Mouse (Mus musculus): Measurements from ENCODE around the gene Atp2a2. TPM values are rescaled to one million over a fixed set of nuclear protein-coding genes. Genes with fewer than 3 reads are reported as not detected.
"Not testable (repeated sequence)": the region's sequence is repeated elsewhere in the genome, so short reads cannot be mapped to it uniquely, and the experiment has no call there.

Gene Atp2a2
- polyA plus RNA-seq, 1 experiment from 2014 or later: 239 TPM

DNA sequence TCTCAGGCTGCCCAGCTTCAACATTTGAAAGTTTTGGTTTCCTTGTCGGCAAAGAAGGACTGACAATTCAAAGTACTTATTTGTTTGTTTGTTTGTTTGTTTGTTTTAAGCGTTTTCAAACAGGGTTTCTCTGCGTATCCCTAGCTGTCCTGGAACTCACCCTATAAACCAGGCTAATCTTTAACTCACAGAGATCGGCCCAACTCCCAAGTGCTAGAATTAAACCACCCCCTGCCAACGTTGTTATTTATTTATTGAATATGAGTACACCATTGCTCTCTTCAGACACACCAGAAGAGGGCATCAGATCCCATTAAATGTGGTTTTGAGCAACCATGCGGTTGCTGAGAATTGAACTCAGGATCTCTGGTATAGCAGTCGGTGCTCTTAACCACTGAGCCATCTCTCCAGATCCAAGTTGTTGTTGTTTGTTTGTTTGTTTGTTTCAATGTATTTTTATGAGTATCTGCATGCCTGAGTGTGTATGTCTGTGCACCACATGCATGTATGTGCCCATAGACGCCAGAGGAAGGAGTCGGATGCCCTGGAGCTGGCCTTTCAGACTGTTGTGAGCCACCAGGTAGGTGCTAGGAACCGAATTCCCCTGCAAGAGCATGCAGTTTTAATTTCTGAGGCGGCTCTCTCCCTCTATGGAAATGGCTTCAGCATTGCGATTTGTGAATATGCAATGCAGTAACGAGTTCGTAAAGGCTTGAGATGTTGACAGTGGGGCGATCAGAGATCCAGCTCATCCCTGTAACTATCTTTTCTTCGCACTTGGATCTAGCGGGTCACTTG lies 80.6 kb downstream of the Atp2a2 start, which contains the start of gene Anapc7:
Anapc7 (plus strand) TSS at position 423 of the 798 bp plus-strand sequence.
- DNase-seq (ENCODE audit: low read depth, low spot score) (no peak), ATAC-seq (peak; percentile 42)
- H3K27me3 ChIP-seq: no peaks in the 10 kb centered on the region
- CTCF ChIA-PET: no interaction called here
- POLR2A ChIA-PET: interaction anchor here (0.5 kb wide), 1 partner anchor 127 kb away, joined by 6 read pairs; no protein-coding TSS in a partner anchor
- in situ Hi-C loops (cut with MboI; ENCODE audit: low pct_unique_long_range_greater_than_20kb): no loop called here
- peak; percentile 68 for TF ChIP-seq CTCF (IDR thresholded peaks at IDR 0.05)

DNA sequence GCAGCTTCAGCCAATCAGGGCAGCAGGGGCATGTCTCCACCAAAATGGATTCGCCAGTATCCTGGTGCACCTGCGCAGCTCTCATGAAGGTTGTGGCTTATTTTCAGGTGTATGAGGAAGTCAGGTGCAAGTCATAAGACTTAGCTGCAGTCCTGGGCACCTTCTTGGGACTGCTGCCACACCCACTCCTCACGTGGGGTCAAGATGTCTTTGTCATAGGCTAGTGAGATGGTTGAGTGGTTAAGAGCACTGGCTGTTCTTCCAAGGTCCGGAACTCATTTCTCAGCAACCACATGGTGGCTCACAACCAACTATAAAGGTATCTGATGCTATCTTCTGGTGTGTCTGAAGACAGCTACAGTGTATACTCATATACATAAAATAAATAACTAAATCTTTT lies 81.3 kb downstream of the Atp2a2 start:
- DNase-seq (ENCODE audit: low read depth, low spot score); ATAC-seq; CTCF ChIA-PET; H3K27me3 ChIP-seq; POLR2A ChIA-PET; in situ Hi-C loops (cut with MboI; ENCODE audit: low pct_unique_long_range_greater_than_20kb): not testable (repeated sequence)

DNA sequence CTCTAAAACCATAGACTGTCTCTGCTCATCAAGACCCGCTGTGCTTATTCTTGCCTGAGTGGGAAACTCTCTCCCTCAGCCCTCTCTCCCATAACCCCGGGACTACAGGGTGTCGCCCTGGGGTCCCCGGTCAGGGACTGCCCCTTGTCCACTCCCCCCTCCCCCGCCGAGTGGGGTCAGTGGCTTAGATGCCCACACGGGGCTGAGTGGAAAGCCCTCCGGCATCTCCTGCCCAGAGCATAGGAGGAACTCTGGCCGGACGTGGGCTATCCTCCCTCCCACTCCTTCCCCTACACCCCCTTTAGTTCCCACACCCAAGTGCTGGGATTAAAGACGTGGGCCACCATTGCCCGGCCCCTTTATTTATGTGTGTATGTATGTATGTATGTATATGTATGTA lies 86.6 kb downstream of the Atp2a2 start:
- no peak for DNase-seq (ENCODE audit: low read depth, low spot score)
- no peak for ATAC-seq
- POLR2A ChIA-PET: no interaction called here
- TF ChIP-seq CTCF (IDR thresholded peaks at IDR 0.05): no peak
- in situ Hi-C loops (cut with MboI; ENCODE audit: low pct_unique_long_range_greater_than_20kb): no loop called here
- H3K27me3 ChIP-seq: no peaks in the 10 kb centered on the region
- CTCF ChIA-PET: interaction anchor here (1.0 kb wide), 1 partner anchor 242 kb away, joined by 3 read pairs; no protein-coding TSS in a partner anchor

DNA sequence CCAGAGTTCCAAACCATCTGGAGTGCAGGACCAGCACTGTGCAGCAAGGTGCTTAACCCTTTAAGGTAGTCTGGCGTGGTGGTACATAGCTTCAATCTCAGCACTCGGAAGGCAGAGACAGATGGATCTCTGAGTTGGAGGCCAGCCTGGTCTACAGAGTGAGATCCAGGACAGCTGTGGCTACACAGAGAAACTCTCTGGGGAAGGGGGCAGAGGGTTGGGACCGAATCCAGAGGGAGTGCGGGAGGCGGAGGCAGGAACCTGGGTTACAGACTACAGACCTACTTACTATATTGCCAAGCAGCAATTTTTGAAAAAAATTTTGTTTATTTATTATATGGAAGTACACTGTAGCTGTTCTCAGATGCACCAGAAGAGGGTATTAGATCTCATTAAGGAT lies 87.7 kb downstream of the Atp2a2 start:
- CTCF ChIA-PET: no interaction called here
- POLR2A ChIA-PET: no interaction called here
- no peak for TF ChIP-seq CTCF (IDR thresholded peaks at IDR 0.05)
- ATAC-seq: no peak
- DNase-seq (ENCODE audit: low read depth, low spot score): no peak
- H3K27me3 ChIP-seq: no peaks in the 10 kb centered on the region
- in situ Hi-C loops (cut with MboI; ENCODE audit: low pct_unique_long_range_greater_than_20kb): no loop called here

DNA sequence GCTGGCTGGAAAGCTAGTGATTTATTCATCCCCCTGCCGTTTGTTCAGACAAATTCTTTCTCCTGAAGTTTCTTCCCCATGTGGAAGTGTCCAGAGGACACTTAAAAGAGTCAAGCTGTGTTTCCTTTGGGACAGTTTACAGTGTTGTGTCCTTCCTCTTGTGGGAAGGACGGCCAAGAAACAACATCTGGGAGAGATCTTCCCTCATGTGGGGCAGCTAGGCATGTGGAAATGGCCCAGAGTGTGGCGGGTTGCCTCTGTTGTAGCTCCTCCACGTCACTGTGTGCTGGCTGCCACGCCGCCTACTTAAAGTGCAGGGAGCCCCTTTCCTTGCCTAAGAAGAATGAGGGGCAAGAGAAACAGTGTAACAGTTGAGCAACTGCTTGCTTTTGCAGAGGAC lies 89.2 kb downstream of the Atp2a2 start:
- in situ Hi-C loops (cut with MboI; ENCODE audit: low pct_unique_long_range_greater_than_20kb): no loop called here
- no peak for DNase-seq (ENCODE audit: low read depth, low spot score)
- no peak for ATAC-seq
- no peak for TF ChIP-seq CTCF (IDR thresholded peaks at IDR 0.05)
- POLR2A ChIA-PET: interaction anchor here (0.7 kb wide), 1 partner anchor 199 kb away, joined by 3 read pairs; no protein-coding TSS in a partner anchor
- CTCF ChIA-PET: interaction anchor here (1.4 kb wide), 1 partner anchor 15 kb away, joined by 4 read pairs; no protein-coding TSS in a partner anchor
- no peaks in the 10 kb centered on the region for H3K27me3 ChIP-seq

DNA sequence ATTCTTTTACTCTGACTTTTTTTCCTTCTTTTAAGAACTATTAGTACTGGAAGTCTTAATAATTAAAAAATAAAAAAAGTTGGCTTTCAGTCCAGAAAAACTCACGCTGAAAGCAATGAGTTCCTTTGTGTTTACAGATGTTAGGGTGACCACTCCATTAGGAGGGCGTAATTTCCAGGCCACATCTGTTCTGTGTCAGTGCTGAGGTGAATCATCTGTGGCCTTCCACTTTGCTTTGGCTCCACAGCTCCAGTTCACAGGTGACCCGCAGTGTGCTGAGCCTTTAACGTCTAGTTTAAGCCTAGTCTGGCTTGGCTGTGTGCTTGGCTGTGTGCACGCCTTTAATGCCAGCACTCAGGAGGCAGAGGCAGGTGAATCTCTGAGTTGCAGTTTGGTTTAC lies 90.1 kb downstream of the Atp2a2 start:
- ChIA-PET POLR2A (interaction anchor here (0.7 kb wide), 1 partner anchor 200 kb away, joined by 3 read pairs; no protein-coding TSS in a partner anchor), CTCF (interaction anchor here (1.4 kb wide), 1 partner anchor 14 kb away, joined by 4 read pairs; no protein-coding TSS in a partner anchor)
- no peak for TF ChIP-seq CTCF (IDR thresholded peaks at IDR 0.05)
- DNase-seq (ENCODE audit: low read depth, low spot score) (no peak), ATAC-seq (no peak)
- in situ Hi-C loops (cut with MboI; ENCODE audit: low pct_unique_long_range_greater_than_20kb): no loop called here
- H3K27me3 ChIP-seq: no peaks in the 10 kb centered on the region

DNA sequence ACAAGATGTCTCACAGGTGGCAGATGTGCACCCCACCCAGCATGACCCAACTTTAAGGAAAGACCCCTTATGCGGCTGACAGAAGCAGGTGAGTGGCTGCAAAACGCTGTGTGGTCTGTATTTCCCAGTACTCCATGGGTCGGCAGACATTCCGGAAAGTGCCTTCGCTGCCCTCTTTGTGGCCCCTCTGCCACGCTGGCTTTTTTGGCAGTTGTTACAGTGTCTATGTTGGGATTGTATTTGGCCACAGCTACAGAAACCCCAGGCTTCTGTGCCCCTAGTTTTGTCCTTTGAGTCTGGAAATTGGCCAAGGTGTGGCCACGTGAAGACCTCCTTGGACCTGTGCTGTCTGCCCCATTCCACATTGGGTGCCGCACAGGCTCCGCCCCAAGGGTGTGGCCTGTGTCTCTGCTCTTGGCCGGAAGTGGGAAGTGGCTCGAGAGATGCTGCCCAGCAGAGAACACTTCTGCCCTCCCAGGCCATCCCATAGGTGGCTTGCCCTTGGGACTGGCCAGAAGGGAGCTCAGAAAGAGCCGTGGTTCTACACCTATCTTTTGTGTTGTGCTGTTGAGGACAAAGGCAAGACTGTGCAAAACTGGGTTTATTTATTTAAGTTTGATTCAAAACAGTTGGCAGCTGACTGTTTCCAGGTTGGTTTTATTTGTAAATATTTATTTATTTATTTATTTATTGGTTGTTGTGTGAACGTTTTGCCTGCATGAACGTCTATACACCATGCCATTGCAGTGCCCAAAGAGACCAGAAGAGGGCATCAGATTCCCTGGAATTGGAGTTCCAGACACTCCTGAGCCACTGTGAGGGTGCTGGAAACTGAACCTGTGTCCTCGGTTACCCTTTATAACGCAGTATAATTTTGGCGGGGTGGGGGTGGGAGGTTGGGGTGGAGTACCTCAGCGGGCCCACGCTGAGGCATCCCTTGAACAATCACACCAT lies 92.1 kb downstream of the Atp2a2 start:
- CTCF ChIA-PET: interaction anchor here (1.1 kb wide), 1 partner anchor 16 kb away, joined by 3 read pairs; no protein-coding TSS in a partner anchor
- POLR2A ChIA-PET: no interaction called here
- no peak for TF ChIP-seq CTCF (IDR thresholded peaks at IDR 0.05)
- ATAC-seq (no peak), DNase-seq (ENCODE audit: low read depth, low spot score) (no peak)
- in situ Hi-C loops (cut with MboI; ENCODE audit: low pct_unique_long_range_greater_than_20kb): no loop called here
- H3K27me3 ChIP-seq: no peaks in the 10 kb centered on the region

DNA sequence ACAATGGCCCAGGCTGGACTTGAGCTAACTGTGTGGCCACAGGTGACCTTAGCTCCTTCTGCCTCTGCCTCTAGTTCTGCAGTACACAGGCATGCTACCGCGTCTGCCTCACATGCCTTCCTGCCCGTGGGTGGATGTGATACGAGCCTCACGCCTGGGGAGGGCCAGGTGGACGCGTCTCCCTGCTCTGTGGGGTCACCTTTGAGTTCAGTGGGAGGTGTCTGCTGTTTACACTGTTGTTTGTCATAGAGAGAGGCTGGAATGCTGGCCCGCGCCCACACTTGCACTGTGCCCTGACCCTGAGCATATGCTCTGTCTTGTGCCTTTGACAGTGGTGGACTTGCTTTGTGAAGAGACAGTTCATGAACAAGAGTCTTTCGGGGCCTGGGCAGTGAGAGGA lies 96.5 kb downstream of the Atp2a2 start:
- DNase-seq (ENCODE audit: low read depth, low spot score): no peak
- ATAC-seq: no peak
- no peaks in the 10 kb centered on the region for H3K27me3 ChIP-seq
- in situ Hi-C loops (cut with MboI; ENCODE audit: low pct_unique_long_range_greater_than_20kb): no loop called here
- TF ChIP-seq CTCF (IDR thresholded peaks at IDR 0.05): no peak
- ChIA-PET CTCF (no interaction called here), POLR2A (interaction anchor here (1.0 kb wide), 1 partner anchor 95 kb away, joined by 13 read pairs; no protein-coding TSS in a partner anchor)

Other genes starting within 250 kb of the Atp2a2 start
- gene Tctn1, start 237.8 kb downstream of the Atp2a2 start, polyA plus RNA-seq (2021): 50.7 TPM
- 31.1 TPM for gene Pptc7, start 217.9 kb downstream of the Atp2a2 start, polyA plus RNA-seq (2021)
- 5.9 TPM for gene Rad9b, start 148.0 kb downstream of the Atp2a2 start, polyA plus RNA-seq (2021)
- 270 TPM for gene Vps29, start 147.9 kb downstream of the Atp2a2 start, polyA plus RNA-seq (2021)
- 29.0 TPM for gene Gpn3, start 130.3 kb downstream of the Atp2a2 start, polyA plus RNA-seq (2021)
- 130 TPM for gene Fam216a, start 129.9 kb downstream of the Atp2a2 start, polyA plus RNA-seq (2021)
- 387 TPM for gene Arpc3, start 110.3 kb downstream of the Atp2a2 start, polyA plus RNA-seq (2021)
- 56.1 TPM for gene Anapc7, start 80.5 kb downstream of the Atp2a2 start, polyA plus RNA-seq (2021)
- gene Ift81, start 112.3 kb upstream of the Atp2a2 start, polyA plus RNA-seq (2021): 48.3 TPM
- gene P2rx7, start 141.7 kb upstream of the Atp2a2 start, polyA plus RNA-seq (2021): 0.04 TPM
- gene P2rx4, start 205.3 kb upstream of the Atp2a2 start, polyA plus RNA-seq (2021): 95.2 TPM